Mouse (Mus musculus) thymus, adult 2 months (tissue): ENCODE data around the gene Ywhaq. TPM values are rescaled to one million over a fixed set of nuclear protein-coding genes. Genes with fewer than 3 reads are reported as not detected.
"Not testable (repeated sequence)": the region's sequence is repeated elsewhere in the genome, so short reads cannot be mapped to it uniquely, and the experiment has no call there.

Experiments
- DNase-seq: peaks from one replicate; pipeline ENCODE4 v3.0.0; 2021
- H3K27ac ChIP-seq: fragments of 200-500 bp; 2 replicates; pipeline ENCODE4 v1.5.1; 2012; ENCODE audit warnings: low read length, control low read depth; ENCODE audit not compliant: control insufficient read depth, insufficient read depth
- H3K27me3 ChIP-seq: fragments of 200-500 bp; 2 replicates; pipeline ENCODE4 v1.6.1; 2012; ENCODE audit warnings: mild to moderate bottlenecking, low read length, moderate library complexity, mixed read lengths; ENCODE audit not compliant: control insufficient read depth, insufficient read depth
- H3K36me3 ChIP-seq: fragments of 200-500 bp; 2 replicates; pipeline ENCODE4 v1.6.1; 2012; ENCODE audit warnings: mild to moderate bottlenecking, low read length, moderate library complexity; ENCODE audit not compliant: control insufficient read depth, insufficient read depth
- H3K4me1 ChIP-seq: fragments of 200-500 bp; replicated peaks from 2 replicates; pipeline ENCODE4 v1.6.1; 2012; ENCODE audit warnings: low read length; ENCODE audit not compliant: control insufficient read depth, insufficient read depth
- H3K4me3 ChIP-seq: fragments of 200-500 bp; 2 replicates; pipeline ENCODE4 v1.5.1; 2012; ENCODE audit warnings: mild to moderate bottlenecking, low read length, control low read depth, moderate library complexity; ENCODE audit not compliant: control insufficient read depth, insufficient read depth
- CTCF ChIP-seq: fragments of 200-500 bp; IDR thresholded peaks from 2 replicates; pipeline ENCODE4 v1.5.1; 2012; ENCODE audit warnings: mild to moderate bottlenecking, control low read depth, low read length, moderate library complexity, borderline replicate concordance; ENCODE audit not compliant: control insufficient read depth, poor library complexity, insufficient read depth; ENCODE audit errors: extremely low read depth
- POLR2A ChIP-seq: fragments of 200-500 bp; IDR thresholded peaks from 2 replicates; pipeline ENCODE4 v1.6.1; 2012; ENCODE audit warnings: mild to moderate bottlenecking, low read length, control low read depth, moderate library complexity; ENCODE audit not compliant: control insufficient read depth, poor library complexity, insufficient read depth; ENCODE audit errors: extremely low read depth
- WGBS: fragments of 180-500 bp; shearing (Covaris S2); methylation state at CpG from one replicate; pipeline ENCODE4 v1.1.7; 2018; 5-methylcytosine and 5-hydroxymethylcytosine counted together
- polyA plus RNA-seq: library from polyadenylated mRNA; depleted of rRNA; stranded (reverse); fragments of >200 nt; gene quantifications from 2 replicates; pipeline ENCODE4 v1.2.3, GENCODE M21; 2012

The Ywhaq gene
- polyA plus RNA-seq, 1 experiment = 40.8 TPM

DNA sequence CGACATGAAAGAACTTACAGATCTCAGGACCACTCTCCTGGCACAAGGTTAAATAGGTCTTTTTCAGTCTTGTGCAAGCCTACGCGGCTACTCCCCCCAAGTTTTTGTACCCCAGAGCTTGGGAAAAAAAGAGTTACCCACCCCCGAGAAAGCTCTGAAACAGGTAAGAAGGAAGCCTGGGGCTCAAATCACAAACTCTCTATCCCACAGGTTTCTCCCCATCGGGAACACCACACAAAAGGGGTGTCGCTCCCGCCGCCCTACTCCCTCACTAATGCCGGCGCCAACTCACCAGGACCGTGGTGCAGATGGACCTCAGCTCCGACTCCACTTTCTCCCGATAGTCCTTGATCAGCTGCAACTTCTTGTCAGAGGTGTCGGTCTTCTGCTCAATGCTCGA lies 931 bp downstream of the Ywhaq start:
- TF ChIP-seq CTCF (no peak), POLR2A (no peak)
- peak; percentile 14 for DNase-seq
- Histone ChIP-seq H3K27me3 (no peaks in the 10 kb centered on the region), H3K4me3 (peak overlapping the region; percentile 59), H3K4me1 (peaks cover 8% of the 10 kb centered on the region), H3K36me3 (peaks cover 18% of the 10 kb centered on the region), H3K27ac (no peak overlapping the region)
- 1% methylated on average over 14 of the region's 15 CpGs for whole genome bisulfite sequencing

DNA sequence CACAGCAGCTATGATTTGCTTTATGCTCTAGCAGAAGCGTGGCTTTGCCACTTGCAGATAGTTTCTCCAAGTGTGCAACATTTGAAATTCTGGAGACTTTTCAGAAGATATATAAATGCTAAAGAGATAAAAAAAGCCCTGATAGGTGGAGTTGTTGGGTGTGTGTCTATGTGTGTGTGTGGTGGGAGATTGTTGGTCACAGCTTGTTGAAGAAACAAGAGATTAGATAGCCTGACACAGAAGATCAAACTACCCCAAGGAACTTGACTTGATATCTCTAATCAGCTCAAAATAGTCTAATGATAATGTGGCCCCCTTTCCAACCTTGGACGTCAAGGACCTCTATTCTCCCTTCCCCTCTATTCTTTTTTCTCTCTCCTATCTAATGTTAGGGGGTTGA lies 6.8 kb downstream of the Ywhaq start:
- Histone ChIP-seq H3K4me3 (no peak overlapping the region), H3K4me1 (no peaks in the 10 kb centered on the region), H3K36me3 (peaks cover 26% of the 10 kb centered on the region), H3K27ac (no peak overlapping the region), H3K27me3 (no peaks in the 10 kb centered on the region)
- WGBS = 98% methylated on average over 2 of the region's 2 CpGs
- TF ChIP-seq CTCF = no peak
- TF ChIP-seq POLR2A = no peak
- no peak for DNase-seq

DNA sequence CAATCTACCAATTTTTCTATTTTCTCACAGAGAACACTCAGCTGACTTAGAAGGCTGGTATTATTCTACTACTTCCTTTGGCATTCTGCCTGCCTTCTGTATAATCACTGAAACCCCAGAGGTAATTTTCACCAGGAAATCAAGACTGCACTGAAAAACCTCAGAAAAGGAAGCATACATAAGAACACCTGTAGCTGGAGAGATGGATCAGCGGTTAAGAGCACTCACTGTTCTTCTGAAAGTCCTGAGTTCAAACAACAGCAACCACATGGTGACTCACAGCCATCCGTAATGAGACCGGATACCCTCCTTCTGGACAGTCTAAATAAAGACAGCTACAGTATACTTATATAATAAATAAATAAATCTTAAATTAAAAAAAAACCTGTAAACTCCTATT lies 7.8 kb downstream of the Ywhaq start:
- peaks cover 26% of the 10 kb centered on the region for H3K36me3 ChIP-seq
- 12% methylated on average over 3 of the region's 3 CpGs for WGBS
- no peak for TF ChIP-seq POLR2A
- TF ChIP-seq CTCF = no peak

DNA sequence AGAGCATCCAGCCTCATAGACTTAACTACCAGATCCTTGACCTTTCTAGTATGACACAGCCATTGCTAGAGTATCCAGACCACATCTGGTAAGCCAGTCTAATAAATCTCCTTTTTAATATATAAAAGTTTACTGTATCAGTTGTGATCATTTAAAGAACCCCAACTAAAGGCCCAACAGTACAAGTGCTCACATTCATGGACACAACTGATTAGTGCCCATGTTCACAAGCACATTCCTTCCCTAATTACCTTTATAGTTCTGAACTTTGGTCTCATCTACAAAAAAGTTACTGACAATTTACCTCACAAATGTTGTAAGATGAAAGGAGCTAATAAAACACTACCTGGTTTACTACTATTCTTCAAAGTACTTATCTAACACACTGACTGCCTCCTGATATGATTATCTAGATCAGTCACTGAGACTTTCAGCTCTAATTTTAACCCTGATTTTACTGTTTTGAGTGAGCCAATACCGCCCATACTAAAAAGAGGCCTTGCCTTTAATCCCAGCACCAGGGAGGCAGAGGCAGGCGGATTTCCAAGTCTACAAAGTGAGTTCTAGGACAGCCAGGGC lies 8.6 kb downstream of the Ywhaq start:
- no peak for DNase-seq
- H3K4me1 ChIP-seq = no peaks in the 10 kb centered on the region
- TF ChIP-seq CTCF (no peak), POLR2A (no peak)
- H3K27me3 ChIP-seq = no peaks in the 10 kb centered on the region
- H3K27ac ChIP-seq = no peak overlapping the region
- H3K4me3 ChIP-seq = no peak overlapping the region
- peaks cover 26% of the 10 kb centered on the region for H3K36me3 ChIP-seq
- 99% methylated on average over 2 of the region's 2 CpGs for WGBS

More for the DNA sequence above, 7.8 kb downstream of the Ywhaq start:
- Histone ChIP-seq H3K27ac (no peak overlapping the region), H3K4me1 (no peaks in the 10 kb centered on the region), H3K4me3 (no peak overlapping the region), H3K27me3 (no peaks in the 10 kb centered on the region)
- DNase-seq = no peak

DNA sequence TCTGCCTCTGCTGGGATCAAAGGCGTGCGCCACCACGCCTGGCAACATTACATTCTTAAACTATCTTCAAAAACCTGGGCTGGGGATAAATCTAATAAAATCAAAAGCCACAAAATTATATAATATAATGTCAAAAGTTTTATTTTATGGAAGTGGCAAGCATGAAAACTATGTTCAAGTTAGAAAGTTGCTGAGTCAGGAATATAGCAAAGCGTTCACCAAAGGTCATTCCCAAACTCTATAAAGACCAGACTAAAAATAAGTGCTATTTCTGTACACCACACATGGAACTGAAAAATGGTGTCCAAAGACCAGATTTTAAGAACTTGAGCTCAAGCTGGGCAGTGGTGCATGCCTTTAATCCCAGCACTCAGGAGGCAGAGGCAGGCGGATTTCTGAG lies 14.7 kb downstream of the Ywhaq start:
- Histone ChIP-seq H3K4me1 (no peaks in the 10 kb centered on the region), H3K4me3 (no peak overlapping the region), H3K36me3 (peaks cover 9% of the 10 kb centered on the region), H3K27me3 (no peaks in the 10 kb centered on the region), H3K27ac (no peak overlapping the region)
- TF ChIP-seq CTCF = no peak
- no peak for DNase-seq
- 97% methylated on average over 5 of the region's 5 CpGs for WGBS

DNA sequence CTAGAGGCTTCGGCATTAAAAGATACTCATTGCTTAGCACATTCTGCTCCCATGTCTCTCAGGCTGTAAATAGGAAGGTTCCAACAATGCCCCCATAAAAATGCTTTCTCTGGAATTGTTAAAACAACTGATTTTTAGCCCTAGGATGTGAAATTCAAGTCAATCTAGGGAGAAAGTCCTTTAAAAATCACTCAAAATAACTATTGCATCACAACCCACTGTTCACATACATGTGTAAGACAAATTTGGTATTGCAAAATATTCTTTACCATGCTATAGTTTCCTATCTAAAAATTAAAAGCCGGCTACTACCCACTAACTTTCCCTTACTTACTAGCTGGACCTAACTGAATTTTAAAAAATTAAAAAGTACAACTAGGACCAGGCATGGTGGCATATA lies 31.2 kb downstream of the Ywhaq start:
- Histone ChIP-seq H3K4me3 (no peak overlapping the region), H3K4me1 (no peaks in the 10 kb centered on the region), H3K36me3 (peaks cover 25% of the 10 kb centered on the region), H3K27ac (no peak overlapping the region), H3K27me3 (no peaks in the 10 kb centered on the region)
- DNase-seq = no peak
- 97% methylated on average over 2 of the region's 2 CpGs for WGBS
- TF ChIP-seq POLR2A = no peak
- TF ChIP-seq CTCF = no peak

DNA sequence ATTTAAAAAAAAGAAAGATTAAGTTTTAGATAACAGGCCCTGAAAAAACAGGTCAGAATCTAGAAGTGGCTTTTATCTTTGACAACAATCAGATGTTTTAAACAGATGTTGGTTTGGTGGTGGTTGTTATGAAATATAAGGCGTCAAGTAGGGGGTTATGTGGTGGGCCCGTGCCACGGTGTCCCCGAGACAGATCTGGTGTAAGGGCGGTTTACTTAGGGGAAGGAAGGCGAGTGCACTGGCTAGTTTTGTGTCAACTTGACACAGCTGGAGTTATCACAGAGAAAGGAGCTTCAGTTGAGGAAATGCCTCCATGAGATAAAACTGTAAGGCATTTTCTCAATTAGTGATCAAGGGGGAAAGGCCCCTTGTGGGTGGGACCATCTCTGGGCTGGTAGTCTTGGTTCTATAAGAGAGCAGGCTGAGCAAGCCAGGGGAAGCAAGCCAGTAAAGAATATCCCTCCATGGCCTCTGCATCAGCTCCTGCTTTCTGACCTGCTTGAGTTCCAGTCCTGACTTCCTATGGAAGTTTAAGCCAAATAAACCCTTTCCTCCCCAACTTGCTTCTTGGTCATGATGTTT lies 38.6 kb downstream of the Ywhaq start:
- not testable (repeated sequence) for H3K36me3 ChIP-seq, H3K4me3 ChIP-seq, DNase-seq, H3K4me1 ChIP-seq, H3K27ac ChIP-seq, H3K27me3 ChIP-seq
- 7% methylated on average over 6 of the region's 6 CpGs for WGBS
